Mouse (Mus musculus) erythroblast, embryonic 14.5 days (primary cell): ENCODE results near the gene Ncs1. TPM values are rescaled to one million over a fixed set of nuclear protein-coding genes. Genes with fewer than 3 reads are reported as not detected.
A peak's percentile ranks its signal among the peaks of the same experiment; 100 is the strongest.

Experiments
- H3K27me3 ChIP-seq: 2 replicates; pipeline ENCODE4 v1.6.1; 2012; ENCODE audit warnings: inconsistent platforms; ENCODE audit not compliant: control insufficient read depth
- H3K36me3 ChIP-seq: 2 replicates; pipeline ENCODE4 v1.6.1; 2012; ENCODE audit warnings: mild to moderate bottlenecking, inconsistent platforms; ENCODE audit not compliant: control insufficient read depth
- H3K4me1 ChIP-seq: 2 replicates; pipeline ENCODE4 v1.6.1; 2012; ENCODE audit warnings: inconsistent platforms; ENCODE audit not compliant: control insufficient read depth
- H3K4me3 ChIP-seq: replicated peaks from 2 replicates; pipeline ENCODE3; 2012; ENCODE audit warnings: moderate library complexity, mild to moderate bottlenecking, inconsistent platforms
- H3K9me3 ChIP-seq: 2 replicates; pipeline ENCODE4 v1.6.1; 2012; ENCODE audit warnings: low read length, inconsistent platforms, mixed read lengths; ENCODE audit not compliant: control insufficient read depth
- GATA1 ChIP-seq: IDR thresholded peaks from 2 replicates; pipeline ENCODE4 v1.6.1; 2012; ENCODE audit warnings: low read length, inconsistent platforms, mixed read lengths
- TAL1 ChIP-seq: IDR thresholded peaks from 3 replicates; pipeline ENCODE4 v1.6.1; 2012; ENCODE audit warnings: low read length, inconsistent platforms, mixed read lengths
- polyA plus RNA-seq: library from polyadenylated mRNA; stranded (reverse); fragments of >175 nt; gene quantifications from 2 replicates; pipeline ENCODE4 v1.2.3, GENCODE M21; 2012

Gene Ncs1
- polyA plus RNA-seq, 1 experiment = not detected

- Histone ChIP-seq H3K27me3 (no peaks in the 10 kb centered on the region), H3K4me1 (peaks cover 15% of the 10 kb centered on the region), H3K9me3 (no peaks in the 10 kb centered on the region), H3K36me3 (no peaks in the 10 kb centered on the region), H3K4me3 (no peak overlapping the region)
- TF ChIP-seq TAL1 (no peak), GATA1 (no peak)
Observed at GRCm38 (mm10) chr2:31255952-31256938, 10.6 kb downstream of the Ncs1 start.

GRCm38 (mm10) chr2:31257096-31257495 lies 11.5 kb downstream of the Ncs1 start:
- H3K27me3 ChIP-seq = no peaks in the 10 kb centered on the region
- H3K4me3 ChIP-seq = no peak overlapping the region
- no peaks in the 10 kb centered on the region for H3K9me3 ChIP-seq
- TF ChIP-seq TAL1 = no peak
- no peak for TF ChIP-seq GATA1
- H3K4me1 ChIP-seq = peaks cover 15% of the 10 kb centered on the region
- no peaks in the 10 kb centered on the region for H3K36me3 ChIP-seq

- TF ChIP-seq TAL1 = no peak
- no peaks in the 10 kb centered on the region for H3K36me3 ChIP-seq
Observed at GRCm38 (mm10) chr2:31258609-31259366, 13.2 kb downstream of the Ncs1 start.

GRCm38 (mm10) chr2:31259367-31259920 lies 13.8 kb downstream of the Ncs1 start:
- Histone ChIP-seq H3K4me3 (peak overlapping the region; percentile 59), H3K27me3 (no peaks in the 10 kb centered on the region), H3K4me1 (peaks cover 15% of the 10 kb centered on the region), H3K36me3 (no peaks in the 10 kb centered on the region), H3K9me3 (no peaks in the 10 kb centered on the region)
- TF ChIP-seq TAL1 (no peak), GATA1 (no peak)

More at GRCm38 (mm10) chr2:31258609-31259366, 13.2 kb downstream of the Ncs1 start:
- Histone ChIP-seq H3K9me3 (no peaks in the 10 kb centered on the region), H3K4me3 (peak overlapping the region; percentile 59), H3K4me1 (peaks cover 15% of the 10 kb centered on the region), H3K27me3 (no peaks in the 10 kb centered on the region)

GRCm38 (mm10) chr2:31260549-31260948 lies 14.9 kb downstream of the Ncs1 start:
- Histone ChIP-seq H3K36me3 (no peaks in the 10 kb centered on the region), H3K9me3 (no peaks in the 10 kb centered on the region), H3K4me1 (peaks cover 15% of the 10 kb centered on the region), H3K4me3 (no peak overlapping the region), H3K27me3 (no peaks in the 10 kb centered on the region)
- TF ChIP-seq GATA1 (no peak), TAL1 (no peak)

GRCm38 (mm10) chr2:31263039-31263461 lies 17.4 kb downstream of the Ncs1 start:
- no peak for TF ChIP-seq GATA1
- no peak for TF ChIP-seq TAL1

GRCm38 (mm10) chr2:31263746-31264378 lies 18.2 kb downstream of the Ncs1 start:
- Histone ChIP-seq H3K4me3 (no peak overlapping the region), H3K36me3 (no peaks in the 10 kb centered on the region), H3K4me1 (peaks cover 8% of the 10 kb centered on the region), H3K27me3 (no peaks in the 10 kb centered on the region), H3K9me3 (no peaks in the 10 kb centered on the region)
- no peak for TF ChIP-seq GATA1
- TF ChIP-seq TAL1 = no peak

More at GRCm38 (mm10) chr2:31263039-31263461, 17.4 kb downstream of the Ncs1 start:
- no peaks in the 10 kb centered on the region for H3K9me3 ChIP-seq
- no peak overlapping the region for H3K4me3 ChIP-seq
- no peaks in the 10 kb centered on the region for H3K27me3 ChIP-seq
- peaks cover 13% of the 10 kb centered on the region for H3K4me1 ChIP-seq
- no peaks in the 10 kb centered on the region for H3K36me3 ChIP-seq

GRCm38 (mm10) chr2:31267447-31267846 lies 21.8 kb downstream of the Ncs1 start:
- Histone ChIP-seq H3K27me3 (no peaks in the 10 kb centered on the region), H3K4me1 (no peaks in the 10 kb centered on the region), H3K36me3 (no peaks in the 10 kb centered on the region), H3K9me3 (no peaks in the 10 kb centered on the region), H3K4me3 (no peak overlapping the region)
- no peak for TF ChIP-seq GATA1
- TF ChIP-seq TAL1 = no peak
